ENCODE assay signal across 21 mouse cellular contexts in the genomic region with DNA sequence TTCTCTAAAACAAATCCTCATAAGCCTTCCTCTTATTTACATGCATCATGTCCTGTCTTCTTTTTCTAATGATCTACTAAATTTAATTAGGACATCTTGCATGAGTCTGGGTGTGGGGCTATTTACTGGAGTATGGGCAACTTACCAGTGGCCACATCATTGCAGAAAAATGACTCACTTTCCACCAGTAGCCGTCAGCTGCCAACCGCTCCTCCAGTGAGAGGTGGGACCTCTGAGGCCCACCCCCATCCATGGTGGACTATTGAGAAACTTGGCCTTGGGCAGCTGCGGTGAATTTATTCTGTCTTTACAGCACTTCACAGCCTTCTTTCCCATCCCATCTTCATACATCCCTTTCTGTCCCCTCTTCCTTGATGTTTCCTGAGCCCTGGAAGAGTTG. TPM values are rescaled to one million over a fixed set of nuclear protein-coding genes. Genes with fewer than 3 reads are reported as not detected.
DNase-seq lines count a peak whose midpoint lies in the region; ATAC-seq and TF ChIP-seq lines count a peak whose summit lies in the region.
"Had no signal": no experiment of that assay in that cellular context is flagged by ENCODE, and none has a peak within 500 bp of the region (broad histone marks: within the 10 kb centered on the region; RNA-seq: fewer than 3 reads in every experiment).

No protein-coding gene starts in this region.

- TF ChIP-seq CTCF in lung, postnatal 0 days (IDR thresholded peaks at IDR 0.05): no peak
- TF ChIP-seq CTCF in C2C12 (IDR thresholded peaks at IDR 0.05; ENCODE audit: control insufficient read depth, insufficient read depth, insufficient read length): no peak

- WGBS in lung, postnatal 0 days: 62% methylated on average over 3 of the region's 3 CpGs

- H3ac ChIP-seq in C2C12 (ENCODE audit: control insufficient read depth, insufficient read length, low read depth): no peak overlapping the region

- no peak for TF ChIP-seq EP300 in lung, postnatal 0 days (IDR thresholded peaks at IDR 0.05)

- H3K27me3 ChIP-seq in lung, postnatal 0 days (replicated peaks; ENCODE audit: insufficient read depth, low read length): no peaks in the 10 kb centered on the region
- peaks cover 5% of the 10 kb centered on the region for H3K27me3 ChIP-seq in C2C12 (ENCODE audit: control insufficient read depth, insufficient read depth, insufficient read length)
- H3K27me3 ChIP-seq: embryonic facial prominence, embryonic 15.5 days; forebrain, embryonic 15.5 days; heart, embryonic 13.5 days; hindbrain, embryonic 15.5 days had no signal

- H3K4me2 ChIP-seq in lung, postnatal 0 days (replicated peaks; ENCODE audit: low read depth, low read length): no peak overlapping the region
- H3K4me2 ChIP-seq: embryonic facial prominence, embryonic 15.5 days; forebrain, embryonic 15.5 days; heart, embryonic 13.5 days; hindbrain, embryonic 15.5 days had no signal

- no peaks in the 10 kb centered on the region for H3K79me3 ChIP-seq in C2C12 (ENCODE audit: low read depth)

- H3K9me3 ChIP-seq in lung, postnatal 0 days (ENCODE audit: low read length): no peaks in the 10 kb centered on the region
- H3K9me3 ChIP-seq: embryonic facial prominence, embryonic 15.5 days; forebrain, embryonic 15.5 days; heart, embryonic 13.5 days; hindbrain, embryonic 15.5 days had no signal

- H3K36me3 ChIP-seq in lung, postnatal 0 days (ENCODE audit: insufficient read depth, low read length): no peaks in the 10 kb centered on the region
- H3K36me3 ChIP-seq in C2C12 (ENCODE audit: control insufficient read depth, insufficient read depth): no peaks in the 10 kb centered on the region
- H3K36me3 ChIP-seq: embryonic facial prominence, embryonic 15.5 days; forebrain, embryonic 15.5 days; heart, embryonic 13.5 days; hindbrain, embryonic 15.5 days had no signal

- no peaks in the 10 kb centered on the region for H3K4me1 ChIP-seq in lung, postnatal 0 days (ENCODE audit: insufficient read depth, low read depth, low read length)
- H3K4me1 ChIP-seq: forebrain, embryonic 15.5 days; hindbrain, embryonic 15.5 days had no signal

- no peak overlapping the region for H3K9ac ChIP-seq in lung, postnatal 0 days (replicated peaks; ENCODE audit: low read depth)
- H3K9ac ChIP-seq: embryonic facial prominence, embryonic 15.5 days; forebrain, embryonic 15.5 days; heart, embryonic 13.5 days; hindbrain, embryonic 15.5 days had no signal

- DNase-seq in gastrocnemius, adult 18-20 months (ENCODE audit: low spot score): peak; percentile 43
- DNase-seq in gastrocnemius, postnatal 10 days: no peak
- DNase-seq in lung, postnatal 10 days: peak; percentile 21
- no peak for DNase-seq in lung, postnatal 0 days (ENCODE audit: low spot score)
- peak; percentile 65 for DNase-seq in skeletal muscle tissue, adult 2 months (ENCODE audit: low read depth, low spot score)
- no peak for DNase-seq in thymus, postnatal 0 days (ENCODE audit: low spot score)
- no peak for DNase-seq in right cerebral cortex, postnatal 36 days (ENCODE audit: low spot score in 2 of 2)
- DNase-seq: adrenal gland, postnatal 10 days; B cell, adult 2 months; cerebellum, adult 11 months; cerebellum, adult 8-10 months; cerebellum, postnatal 14 days; embryo, embryonic 11 days; gastrocnemius, postnatal 25 days had no signal

- no peak overlapping the region for H3K4me3 ChIP-seq in lung, postnatal 0 days (ENCODE audit: low read depth, low read length)
- no peak overlapping the region for H3K4me3 ChIP-seq in C2C12 (ENCODE audit: insufficient read depth, poor library complexity, severe bottlenecking)
- H3K4me3 ChIP-seq: embryonic facial prominence, embryonic 15.5 days; erythroblast, embryonic 14.5 days; forebrain, embryonic 15.5 days; heart, embryonic 13.5 days; hindbrain, embryonic 15.5 days had no signal

- no peak for ATAC-seq in lung, postnatal 0 days
- ATAC-seq: forebrain, embryonic 15.5 days; intestine, embryonic 16.5 days had no signal

- H3K27ac ChIP-seq in lung, postnatal 0 days (ENCODE audit: low read length): no peak overlapping the region
- H3K27ac ChIP-seq: embryonic facial prominence, embryonic 15.5 days; forebrain, embryonic 15.5 days; heart, embryonic 13.5 days; hindbrain, embryonic 15.5 days had no signal

- H3K79me2 ChIP-seq in C2C12 (ENCODE audit: control insufficient read depth, insufficient read depth): no peaks in the 10 kb centered on the region

TF ChIP-seq in C2C12, 6 proteins besides CTCF, POLR2A, EP300 and RAD21:
- TF ChIP-seq CEBPB (IDR thresholded peaks at IDR 0.05; ENCODE audit: low read depth): peak; percentile 19
- no peak for TF ChIP-seq MAX (IDR thresholded peaks at IDR 0.05)

RNA-seq across cellular contexts. Expression of a gene that starts 35.9 kb away (rescaled TPM):
- total RNA-seq in gastrocnemius, adult 18-20 months (2021): 10 to 100 TPM in 1 of 2 experiments, 1 to 10 TPM in 1; 4.6 to 11.7 TPM
- total RNA-seq in gastrocnemius, postnatal 10 days (2021): 1 to 10 TPM; 7.4 to 9.5 TPM
- polyA plus RNA-seq in lung, postnatal 0 days (2015; fragmentation: Nextera tagmentation; extraction: Ambion mirVana): 3.9 and 4.5 TPM in 2 replicates
- 0.02 TPM for polyA plus RNA-seq in C2C12 (2012; fragmentation: generic; extraction: Trizol)
- 3.2 and 3.4 TPM in 2 replicates for polyA plus RNA-seq in thymus, postnatal 0 days (2015; fragmentation: Nextera tagmentation; extraction: Ambion mirVana)
- polyA plus RNA-seq: erythroblast, embryonic 14.5 days had no signal

RNA-seq across cellular contexts. Expression of a gene that starts 45.6 kb away (rescaled TPM):
- total RNA-seq in gastrocnemius, adult 18-20 months (2021): 10 to 100 TPM; 10.4 to 10.7 TPM
- 10 to 100 TPM; 31.8 to 38.6 TPM for total RNA-seq in gastrocnemius, postnatal 10 days (2021)
- polyA plus RNA-seq in lung, postnatal 0 days (2015; fragmentation: Nextera tagmentation; extraction: Ambion mirVana): 36.0 and 40.6 TPM in 2 replicates
- 20.4 TPM for polyA plus RNA-seq in C2C12 (2012; fragmentation: generic; extraction: Trizol)
- 84.6 and 112 TPM in 2 replicates for polyA plus RNA-seq in thymus, postnatal 0 days (2015; fragmentation: Nextera tagmentation; extraction: Ambion mirVana)

Comparison
In these comparisons a context has a peak if more than half of its experiments do, and no peak if none do; other contexts are left out.
1. DNase-seq: peak in gastrocnemius, adult 18-20 months (single experiment), lung, postnatal 10 days (single experiment) and skeletal muscle tissue, adult 2 months (single experiment); none in gastrocnemius, postnatal 10 days (single experiment), lung, postnatal 0 days (single experiment), thymus, postnatal 0 days (single experiment) and right cerebral cortex, postnatal 36 days (0 of 2).